In genomic region chr16:32927044-32927443, GRCm38 (mm10) we compare ENCODE assay signal across 18 mouse cellular contexts.
"Had no signal": no experiment of that assay in that cellular context is flagged by ENCODE, and none has a peak within 500 bp of the region (broad histone marks: within the 10 kb centered on the region; RNA-seq: fewer than 3 reads in every experiment).

No protein-coding gene starts in this region.

- H3K4me3 ChIP-seq: midbrain, embryonic 10.5 days; midbrain, embryonic 12.5 days; myocyte; neural tube, embryonic 13.5 days; neural tube, embryonic 15.5 days had no signal

- DNase-seq: lung, adult 18-20 months; lung, embryonic 14.5 days; lung, postnatal 10 days; lung, postnatal 4 days; midbrain, embryonic 14.5 days; retina, postnatal 1 day; right cerebral cortex, postnatal 14 days; right cerebral cortex, postnatal 4 days; spleen, adult 18-20 months; thymus, adult 18-20 months; thymus, postnatal 14 days; thymus, postnatal 36 days had no signal

- H3K27me3 ChIP-seq: midbrain, embryonic 12.5 days; neural tube, embryonic 13.5 days; neural tube, embryonic 15.5 days had no signal

- H3K27ac ChIP-seq: midbrain, embryonic 10.5 days; midbrain, embryonic 12.5 days; neural tube, embryonic 13.5 days; neural tube, embryonic 15.5 days had no signal

- H3K4me1 ChIP-seq: midbrain, embryonic 12.5 days had no signal

- ATAC-seq: midbrain, embryonic 16.5 days had no signal

- H3K9me3 ChIP-seq: midbrain, embryonic 10.5 days; midbrain, embryonic 12.5 days; neural tube, embryonic 13.5 days; neural tube, embryonic 15.5 days had no signal

- H3K4me2 ChIP-seq: lung, embryonic 14.5 days; midbrain, embryonic 12.5 days; neural tube, embryonic 13.5 days; neural tube, embryonic 15.5 days had no signal

- H3K9ac ChIP-seq: lung, embryonic 14.5 days; midbrain, embryonic 12.5 days; neural tube, embryonic 13.5 days; neural tube, embryonic 15.5 days had no signal
